Mouse (Mus musculus) central nervous system, embryonic 18 days (tissue): Measurements from ENCODE around the gene Ube4b. TPM values are rescaled to one million over a fixed set of nuclear protein-coding genes. Genes with fewer than 3 reads are reported as not detected.

Experiments used
- polyA plus RNA-seq: library from polyadenylated mRNA; depleted of rRNA; stranded (reverse); fragments of >200 nt; gene quantifications from 2 replicates; pipeline ENCODE4 v1.2.3, GENCODE M21; 2012; rRNA removed

Ube4b gene
- 76.9 and 92.8 TPM in 2 replicates for polyA plus RNA-seq

GRCm38 (mm10) chr4:149426325-149427199, at the start of gene Ube4b:
TSS of gene Ube4b (minus strand) at chr4:149426749.

GRCm38 (mm10) chr4:149454879-149455278, 28.3 kb upstream of the Ube4b start, which contains the start of gene Rbp7:
TSS of gene Rbp7 (minus strand) at chr4:149454978.

GRCm38 (mm10) chr4:149307596-149308490, 118.7 kb downstream of the Ube4b start, which contains the start of gene Kif1b:
TSS of gene Kif1b (minus strand) at chr4:149307693.

Other genes starting within 250 kb of the Ube4b start
- gene Kif1b, start 119.1 kb downstream of the Ube4b start, polyA plus RNA-seq, result 183 and 189 TPM in 2 replicates
- 0.31 TPM in 1 of 2 replicates, not detected in the other for gene Rbp7, start 28.2 kb upstream of the Ube4b start, polyA plus RNA-seq
- not detected in 2 replicates for gene Tmem274, start 50.6 kb upstream of the Ube4b start, polyA plus RNA-seq
- gene Nmnat1, start 58.5 kb upstream of the Ube4b start, polyA plus RNA-seq, result 6.5 TPM in 2 replicates
- gene Lzic, start 58.5 kb upstream of the Ube4b start, polyA plus RNA-seq, result 34.5 and 36.7 TPM in 2 replicates
- 63.3 and 66.5 TPM in 2 replicates for gene Ctnnbip1, start 91.5 kb upstream of the Ube4b start, polyA plus RNA-seq
- 87.7 and 97.3 TPM in 2 replicates for gene Clstn1, start 159.7 kb upstream of the Ube4b start, polyA plus RNA-seq